Mouse (Mus musculus): Measurements from ENCODE around the gene Trappc6b.
A peak's percentile ranks its signal among the peaks of the same experiment; 100 is the strongest.

GRCm38 (mm10) chr12:59011844-59012709, 49.2 kb downstream of the Trappc6b start, which contains the start of gene Sec23a:
- TF ChIP-seq CTCF (IDR thresholded peaks at IDR 0.05 in 2 of 3, conservative IDR thresholded peaks at IDR 0.05 in 1 of 3; ENCODE audit: control insufficient read depth in 1 of 3, insufficient read depth in 1 of 3, low read depth in 2 of 3, low read length in 3 of 3, poor library complexity in 1 of 3, severe bottlenecking in 1 of 3) (no peak), MAZ (IDR thresholded peaks at IDR 0.05; ENCODE audit: low read depth, low read length) (peak; percentile 35; the same call in 1 of the 2 replicates), NELFE (IDR thresholded peaks at IDR 0.05; ENCODE audit: low read depth, low read length) (peak; percentile 87), ZKSCAN1 (IDR thresholded peaks at IDR 0.05; ENCODE audit: low read depth, low read length) (no peak), ELF1 (IDR thresholded peaks at IDR 0.05; ENCODE audit: low read depth, low read length) (peak; percentile 82), ETS1 (IDR thresholded peaks at IDR 0.05; ENCODE audit: low read depth, low read length) (no peak; the same call in 1 of the 2 replicates), POLR2A (IDR thresholded peaks at IDR 0.05; ENCODE audit: control insufficient read depth in 1 of 2, insufficient read depth in 1 of 2, low read depth in 1 of 2, low read length in 2 of 2, poor library complexity in 1 of 2) (peak; percentile 6 to 87; a peak in 2 of 4 replicates), USF2 (IDR thresholded peaks at IDR 0.05; ENCODE audit: borderline replicate concordance in 1 of 2, insufficient read depth in 1 of 2, low read depth in 1 of 2, low read length in 2 of 2) (no peak), MAX (IDR thresholded peaks at IDR 0.05; ENCODE audit: low read length) (0 out of 2 replicates have a peak, but pooled peaks have one; percentile 52), CHD1 (IDR thresholded peaks at IDR 0.05; ENCODE audit: low read depth, low read length) (peak; percentile 16; the same call in 1 of the 2 replicates), HCFC1 (IDR thresholded peaks at IDR 0.05; ENCODE audit: low read depth, low read length) (peak; percentile 83), KAT2A (conservative IDR thresholded peaks at IDR 0.05; ENCODE audit: low read depth, low read length) (no peak; the same call in 1 of the 2 replicates), POLR2AphosphoS2 (IDR thresholded peaks at IDR 0.05; ENCODE audit: low read length) (peak; percentile 84; the same call in 1 of the 2 replicates)
